Mouse (Mus musculus) granulocyte monocyte progenitor cell, adult 5-6 weeks (primary cell): Measurements from ENCODE around the gene Sparc. TPM values are rescaled to one million over a fixed set of nuclear protein-coding genes. Genes with fewer than 3 reads are reported as not detected.
"Not testable (repeated sequence)": the region's sequence is repeated elsewhere in the genome, so short reads cannot be mapped to it uniquely, and the experiment has no call there.

ENCODE experiments used
- ATAC-seq: replicated peaks from 2 replicates; pipeline ENCODE4 v1.8.0; 2016; ENCODE audit warnings: mild to moderate bottlenecking, moderate TSS enrichment, inconsistent platforms; ENCODE audit not compliant: poor library complexity, severe bottlenecking
- total RNA-seq, 2 experiments: library from RNA; stranded (forward) in 1 of 2; stranded (reverse) in 1 of 2; fragments of 200-712, 200-1000 nt in 1 of 2; fragments of >200 nt in 1 of 2; fragmentation: Nextera tagmentation in 1 of 2; gene quantifications; 2 replicates each; pipeline ENCODE4 v1.2.3; 2014 to 2017

The Sparc gene
- total RNA-seq, 2 experiments from 2014 or later: 0.31 TPM; not detected in 1

DNA sequence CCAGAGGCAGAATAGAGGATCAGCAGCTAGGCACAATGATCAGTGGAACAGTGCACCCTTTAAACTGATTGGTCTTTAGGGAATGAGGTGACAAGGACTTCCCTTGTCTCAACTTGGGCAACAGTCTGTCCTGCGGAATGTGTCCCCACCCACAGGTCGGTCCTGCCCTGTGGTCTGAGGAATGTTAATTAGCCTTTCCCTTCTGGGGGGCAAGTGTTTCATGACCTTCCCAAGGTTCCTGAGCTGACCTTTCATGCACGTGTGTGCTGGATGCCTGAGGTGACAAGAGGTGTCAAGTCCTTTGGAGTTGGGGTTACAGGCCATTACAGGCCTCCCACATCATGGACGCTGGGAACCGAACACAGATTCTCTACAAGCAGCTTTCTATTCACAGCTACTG, 16.7 kb upstream of the Sparc start:
- no peak for ATAC-seq

DNA sequence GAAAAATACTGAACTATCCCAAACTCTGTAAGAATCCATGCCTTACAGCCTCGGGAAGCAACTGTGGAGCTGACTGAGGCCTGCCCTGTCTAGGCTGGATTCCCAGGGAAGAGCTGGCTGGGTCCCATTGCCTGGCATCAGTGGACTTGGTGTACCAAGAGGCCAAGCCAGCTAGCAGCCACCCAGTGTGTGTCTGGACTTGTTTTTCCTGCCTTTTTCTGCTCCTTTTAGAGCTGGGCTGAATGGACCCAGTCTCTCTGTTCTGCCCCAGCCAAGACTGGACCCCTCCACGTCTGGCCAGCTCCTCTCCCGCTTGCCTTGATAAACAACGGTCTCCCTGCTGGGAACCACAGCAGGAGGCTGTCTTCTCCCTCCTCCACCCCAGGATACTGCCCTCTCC, 15.0 kb upstream of the Sparc start:
- no peak for ATAC-seq

DNA sequence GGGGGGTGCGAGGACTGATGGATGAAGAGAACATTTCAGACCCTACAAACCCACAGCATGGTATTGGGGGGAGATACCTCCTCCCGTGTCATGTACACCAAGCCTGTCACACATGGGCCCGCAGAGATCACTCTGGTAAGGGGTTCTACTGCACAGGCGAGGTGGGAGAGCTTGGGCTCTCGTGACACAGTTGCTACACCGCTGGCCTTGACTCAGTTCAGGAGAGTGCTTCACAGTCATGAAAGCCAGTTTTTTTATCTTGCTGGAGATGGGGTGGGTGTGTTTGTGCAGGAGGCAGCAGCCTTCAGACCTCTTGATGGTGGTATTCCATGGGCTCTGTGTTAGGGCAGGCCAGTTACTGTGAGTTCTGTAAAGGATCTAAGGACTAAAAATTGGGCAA, 13.1 kb upstream of the Sparc start:
- no peak for ATAC-seq

DNA sequence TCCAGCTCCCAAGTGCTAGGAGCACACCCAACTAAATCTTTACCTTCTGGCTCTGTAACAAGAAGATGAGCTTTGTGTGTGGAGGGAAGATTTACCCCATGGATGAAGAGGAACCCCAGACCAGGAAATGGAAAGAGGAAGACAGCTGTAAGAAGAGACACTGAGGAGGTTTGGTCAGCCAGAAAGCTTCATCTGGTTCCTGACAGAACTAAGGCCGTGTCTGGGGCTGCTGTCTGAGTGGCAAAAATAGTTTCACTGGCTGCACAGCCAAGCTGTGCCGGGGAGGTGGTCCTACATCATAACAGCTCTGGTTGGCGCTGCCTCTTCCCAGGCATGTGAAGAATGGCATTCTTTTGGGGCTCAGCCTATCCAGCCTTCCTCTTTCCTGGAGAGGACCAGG, 10.0 kb upstream of the Sparc start:
- ATAC-seq: peak; percentile 81

DNA sequence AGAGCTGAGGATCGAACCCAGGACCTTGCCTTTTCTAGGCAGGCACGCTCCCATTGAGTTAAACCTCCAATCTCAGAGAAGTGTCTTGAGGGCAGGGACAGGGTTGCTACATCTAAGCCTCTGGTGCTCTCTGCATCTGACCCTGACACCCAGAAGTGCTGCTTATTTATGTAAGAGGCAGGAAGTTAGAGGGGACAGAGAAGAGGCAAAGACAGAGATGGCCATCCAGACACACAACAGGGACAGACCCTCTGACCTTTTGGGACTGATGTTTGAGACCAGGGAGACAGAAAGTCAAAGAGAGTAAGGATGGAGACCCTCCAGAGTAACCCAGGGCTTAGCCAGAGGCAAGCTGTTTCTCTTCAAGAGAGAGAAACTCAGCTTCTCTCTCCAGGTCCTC, 7.0 kb upstream of the Sparc start:
- no peak for ATAC-seq

DNA sequence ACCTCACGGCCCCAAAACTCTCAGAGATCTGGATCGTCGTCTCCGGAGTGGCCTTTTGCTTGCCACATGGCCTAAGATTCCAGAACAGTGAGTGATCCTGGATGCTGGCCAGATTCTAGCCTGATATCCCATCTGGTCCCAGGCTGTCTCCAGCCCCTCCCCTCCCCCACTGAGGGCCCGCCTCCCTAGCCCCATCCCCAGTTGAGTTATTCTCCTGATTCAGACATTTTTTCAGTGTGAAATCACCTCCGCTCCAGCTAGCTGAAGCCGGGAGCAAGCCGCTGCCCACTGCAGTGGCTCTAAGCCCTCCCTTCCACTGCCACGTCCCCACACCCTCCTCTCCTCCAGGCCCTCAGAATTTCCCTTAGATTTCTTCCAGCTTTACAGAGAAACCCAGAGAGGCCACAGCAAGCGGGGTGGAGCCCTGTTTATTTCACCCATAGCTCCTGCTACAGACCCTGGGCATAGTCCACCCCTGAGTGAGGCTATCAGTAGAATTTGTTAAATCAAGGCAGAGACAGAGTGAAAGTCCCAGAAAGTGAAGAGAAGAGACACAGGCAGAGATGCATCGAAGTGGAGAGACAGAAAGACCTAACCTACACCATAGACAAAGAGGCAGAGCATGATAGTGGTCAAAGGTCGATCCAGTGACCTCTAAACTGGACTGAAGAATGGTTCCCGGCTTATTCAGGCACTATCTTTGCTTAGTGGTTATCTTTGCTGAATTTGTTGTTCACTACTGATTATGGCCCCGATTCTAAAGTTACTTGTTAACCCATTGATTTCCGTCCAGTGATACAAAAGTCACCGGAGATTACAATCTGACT, 5.4 kb upstream of the Sparc start:
- no peak for ATAC-seq

DNA sequence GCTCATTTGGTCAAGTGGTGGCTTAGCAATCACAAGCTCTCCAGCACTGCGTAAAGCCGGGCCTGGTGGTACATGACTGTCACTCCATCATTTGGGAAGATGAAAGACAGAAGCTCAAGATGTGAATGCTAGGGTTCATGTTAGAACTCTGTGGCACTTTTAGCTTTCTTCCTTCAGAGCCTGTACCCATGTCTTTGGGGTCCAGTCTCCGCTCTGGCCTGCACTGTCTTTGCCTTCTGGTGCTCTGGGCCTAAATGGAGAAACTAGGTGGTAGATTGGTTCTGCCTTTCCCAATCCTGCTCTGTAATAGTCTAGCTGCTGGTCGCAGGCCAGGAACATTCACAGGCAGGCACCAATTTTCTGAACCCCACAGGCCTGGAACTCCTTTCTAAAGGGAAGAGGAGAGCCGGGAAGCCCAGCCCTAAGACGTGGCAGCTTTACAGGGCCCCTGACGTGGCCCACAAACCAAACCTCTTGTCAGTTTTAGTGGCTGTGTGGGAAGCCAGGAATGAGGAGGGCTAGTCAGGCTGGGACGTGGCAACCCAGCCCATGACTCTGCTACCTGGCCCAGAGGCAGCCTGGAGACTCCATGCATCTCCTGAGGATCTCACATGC, 1.9 kb upstream of the Sparc start:
- ATAC-seq: no peak

DNA sequence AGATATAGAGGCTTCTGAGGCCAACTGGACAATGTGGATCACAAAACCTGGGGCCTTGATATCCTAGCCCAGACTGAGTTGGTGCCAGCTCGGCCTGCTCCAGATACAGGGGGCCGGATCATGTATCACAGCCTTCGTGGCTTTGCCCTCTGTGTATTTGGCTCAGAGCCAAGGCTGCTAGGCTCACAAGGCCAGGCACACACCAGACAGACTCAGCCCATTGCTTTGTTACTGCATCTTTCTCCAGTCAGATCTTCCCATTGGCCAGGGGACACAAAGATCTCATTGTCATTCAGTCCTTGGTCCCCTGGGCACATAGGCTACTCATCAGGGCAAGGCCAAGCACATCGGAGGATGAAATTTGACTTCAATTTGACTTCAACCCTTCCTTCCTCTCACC, 773 bp upstream of the Sparc start:
- ATAC-seq: no peak

DNA sequence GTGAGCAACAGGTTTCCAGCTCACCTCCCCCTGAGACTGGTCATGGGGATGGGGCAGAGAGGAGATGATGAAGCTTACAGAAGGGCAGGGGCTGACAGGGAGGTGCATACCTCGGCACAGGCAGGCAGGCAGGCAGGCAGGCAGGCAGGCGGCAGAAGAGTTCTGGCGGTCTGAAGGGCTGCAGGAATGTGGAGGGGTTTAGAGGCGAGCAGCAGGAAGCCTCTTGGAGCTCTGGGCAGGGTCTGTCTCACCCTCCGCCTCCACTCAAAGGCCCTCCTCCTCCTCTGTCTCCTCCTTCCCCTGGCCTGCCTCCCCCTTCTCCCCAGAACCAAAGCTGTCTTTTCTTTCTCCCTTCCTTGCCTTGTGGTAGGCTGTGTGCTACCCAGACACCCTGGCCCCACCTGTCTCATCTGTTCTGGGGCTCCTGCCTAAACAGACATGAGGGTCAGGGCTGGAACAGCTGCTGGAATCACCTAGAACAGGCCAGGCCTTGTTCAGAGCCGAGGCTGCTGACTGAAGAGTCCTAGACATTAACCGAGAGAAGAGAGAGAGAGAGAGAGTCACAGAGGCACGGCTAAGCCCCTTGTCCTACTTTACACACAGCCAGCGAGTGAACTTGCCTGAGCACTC, 3.2 kb downstream of the Sparc start:
- ATAC-seq: no peak

DNA sequence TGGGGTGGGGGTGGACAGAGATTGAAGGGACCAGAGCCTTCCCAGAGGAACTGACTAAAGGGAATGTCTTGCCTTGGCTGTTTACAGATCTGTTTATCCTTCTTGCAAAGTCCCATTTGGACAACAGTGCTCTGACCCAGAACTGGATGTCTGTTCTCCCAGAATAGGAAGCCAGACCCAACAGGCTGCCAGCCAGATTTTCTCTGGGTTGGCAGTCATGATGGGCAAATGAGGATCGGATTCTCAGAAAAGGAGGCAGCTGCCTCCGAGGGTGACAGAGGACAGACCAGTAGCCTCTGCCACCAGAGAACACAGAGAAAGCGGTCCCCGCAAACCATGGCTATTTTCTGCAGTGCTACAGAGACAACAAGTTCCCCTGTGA, 3.7 kb downstream of the Sparc start:
- ATAC-seq: no peak

DNA sequence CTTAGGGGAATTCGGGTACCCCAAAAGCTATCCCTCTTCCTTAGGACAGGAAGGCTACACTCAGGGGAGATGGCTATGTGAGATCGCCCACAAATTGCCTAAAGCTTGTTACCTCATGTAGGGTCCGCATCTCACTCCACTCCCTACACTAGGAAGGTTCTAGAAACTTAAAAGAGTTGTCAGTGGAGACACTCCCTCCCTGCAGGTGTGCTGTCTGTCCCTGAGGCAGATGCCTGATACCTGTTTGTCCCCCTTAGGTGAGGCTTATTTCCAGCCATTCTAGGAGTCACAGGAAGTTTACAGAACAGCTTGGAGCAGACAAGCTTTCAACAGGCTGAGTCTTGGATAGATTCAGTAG, 4.3 kb downstream of the Sparc start:
- no peak for ATAC-seq

DNA sequence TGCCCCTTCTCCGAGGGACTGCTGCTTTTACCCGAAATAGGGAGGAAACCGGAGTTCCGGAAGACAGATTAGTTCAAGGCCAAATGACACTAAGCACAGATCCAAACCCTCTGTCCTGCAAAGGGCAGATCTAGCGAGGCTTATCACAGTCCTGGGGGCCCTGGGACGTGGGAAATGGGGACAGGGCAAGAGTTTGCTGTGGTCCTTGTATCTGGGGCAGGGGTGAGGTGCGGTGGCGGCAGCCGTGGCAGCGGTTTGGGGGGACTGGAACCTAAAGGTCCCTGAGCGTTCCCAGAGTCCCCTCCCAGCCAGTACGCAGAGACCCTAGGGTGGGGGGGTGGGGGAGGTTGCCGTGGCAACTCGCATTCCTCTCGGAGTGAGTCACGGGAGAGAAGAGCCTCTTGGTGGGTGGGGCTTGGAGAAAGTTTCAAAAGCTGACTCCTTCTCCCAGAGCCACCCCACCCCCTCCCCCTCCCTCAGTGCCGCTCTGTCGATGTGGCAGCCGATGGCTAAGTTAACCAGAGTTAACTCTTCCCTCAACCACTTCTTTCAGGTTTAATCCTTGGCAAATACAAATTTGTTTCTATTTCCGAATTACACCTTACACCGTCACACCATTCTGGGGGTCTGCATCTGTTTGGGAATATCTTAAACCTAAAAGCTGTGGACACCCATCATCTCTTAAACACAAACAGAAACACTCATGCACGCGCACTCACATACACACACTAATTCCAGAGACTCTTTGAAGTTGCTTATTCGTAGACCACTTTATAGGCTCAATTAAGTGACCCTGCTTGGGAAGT, 4.9 kb downstream of the Sparc start:
- peak; percentile 39 for ATAC-seq

DNA sequence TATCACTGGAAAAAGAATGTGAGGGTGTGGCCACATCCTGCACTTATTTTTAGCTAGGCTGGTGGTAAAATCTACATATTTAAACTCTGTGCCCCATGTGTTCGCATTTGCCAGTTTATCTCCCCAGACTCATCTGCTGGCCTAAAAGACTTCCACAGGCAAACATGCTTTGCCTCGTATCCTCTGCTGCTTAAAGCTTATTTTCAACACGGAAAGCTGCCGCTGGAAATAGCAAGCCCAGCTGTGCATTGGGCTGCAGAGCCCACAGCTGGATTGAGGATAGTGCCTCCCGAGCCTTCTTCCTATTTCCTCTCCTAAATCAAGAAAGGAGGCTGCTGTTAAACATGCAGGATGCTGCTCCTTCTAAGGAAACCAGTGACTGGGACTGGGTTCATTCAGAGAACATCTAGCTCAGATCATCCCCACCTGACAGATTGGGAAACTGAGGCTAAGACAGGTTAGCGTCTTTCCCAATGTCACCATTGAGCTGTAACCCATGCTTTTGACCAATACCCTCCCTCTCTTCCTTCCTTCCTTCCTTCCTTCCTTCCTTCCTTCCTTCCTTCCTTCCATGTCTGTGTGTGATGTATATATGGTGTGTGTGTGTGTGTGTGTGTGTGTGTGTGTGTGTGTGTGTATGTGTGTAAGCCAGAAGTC, 6.2 kb downstream of the Sparc start:
- no peak for ATAC-seq

DNA sequence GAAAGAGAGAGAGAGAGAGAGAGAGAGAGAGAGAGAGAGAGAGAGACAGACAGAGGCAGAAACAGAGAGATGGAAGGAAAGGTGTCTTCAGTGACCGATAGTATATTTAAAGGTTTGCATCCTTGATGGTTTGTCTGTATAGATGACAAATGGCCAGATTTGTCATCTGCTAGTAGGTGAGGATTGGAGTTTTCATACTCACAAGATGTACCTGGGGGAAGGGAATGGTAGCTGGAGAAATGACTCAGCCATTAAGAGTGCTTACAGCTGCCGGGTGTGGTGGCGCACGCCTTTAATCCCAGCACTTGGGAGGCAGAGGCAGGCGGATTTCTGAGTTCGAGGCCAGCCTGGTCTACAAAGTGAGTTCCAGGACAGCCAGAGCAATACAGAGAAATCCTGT, 7.3 kb downstream of the Sparc start:
- not testable (repeated sequence) for ATAC-seq

DNA sequence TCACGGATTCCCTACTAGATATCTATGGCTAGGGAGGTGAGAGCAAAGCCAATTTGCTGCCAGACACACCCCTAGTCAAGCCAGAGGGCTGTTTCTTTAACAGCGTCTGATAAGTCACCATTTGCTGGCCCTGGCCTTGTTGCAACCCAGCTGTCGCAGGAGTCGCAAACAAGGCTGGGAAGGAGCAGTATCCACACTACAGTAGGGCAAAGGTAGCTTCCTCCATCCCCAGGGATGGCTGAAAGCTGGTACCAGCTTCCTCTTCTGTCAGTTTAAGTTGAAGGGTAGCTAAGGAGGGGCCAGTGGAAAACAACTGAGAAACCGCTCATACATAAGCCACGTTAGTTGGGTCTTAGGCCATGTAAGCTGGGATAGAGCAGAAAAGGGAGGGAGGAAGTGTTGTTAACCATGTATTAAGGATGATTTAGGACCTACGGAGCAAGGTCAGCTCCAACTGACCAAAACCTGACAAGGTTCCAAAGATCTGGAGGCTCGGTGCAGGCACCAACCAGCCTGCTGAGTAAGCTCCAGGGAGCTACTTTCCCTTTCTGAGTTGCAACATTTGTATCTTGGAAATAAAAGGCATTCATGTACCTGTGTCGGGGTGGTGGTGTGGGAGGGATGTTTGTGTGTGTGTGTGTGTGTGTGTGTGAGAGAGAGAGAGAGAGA, 7.8 kb downstream of the Sparc start:
- no peak for ATAC-seq

DNA sequence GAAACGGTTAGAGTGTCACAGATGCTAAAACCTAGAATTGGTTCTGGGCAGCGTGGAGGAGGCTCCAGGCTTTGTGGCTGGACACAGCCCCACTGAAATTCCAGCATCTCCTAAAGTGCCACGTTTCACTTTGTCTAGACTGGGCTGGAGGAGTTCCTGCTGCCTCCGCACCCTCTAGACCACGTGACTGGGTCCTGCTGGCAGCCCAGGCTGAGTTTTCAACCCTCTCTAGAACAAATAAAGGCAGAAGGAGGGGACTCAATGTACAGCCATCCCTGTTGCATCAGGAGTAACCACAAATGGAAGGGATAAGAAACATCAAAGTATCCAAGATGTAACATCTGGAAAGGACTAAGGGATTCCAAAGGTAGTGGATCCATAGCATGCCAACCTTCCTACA, 8.7 kb downstream of the Sparc start:
- no peak for ATAC-seq

DNA sequence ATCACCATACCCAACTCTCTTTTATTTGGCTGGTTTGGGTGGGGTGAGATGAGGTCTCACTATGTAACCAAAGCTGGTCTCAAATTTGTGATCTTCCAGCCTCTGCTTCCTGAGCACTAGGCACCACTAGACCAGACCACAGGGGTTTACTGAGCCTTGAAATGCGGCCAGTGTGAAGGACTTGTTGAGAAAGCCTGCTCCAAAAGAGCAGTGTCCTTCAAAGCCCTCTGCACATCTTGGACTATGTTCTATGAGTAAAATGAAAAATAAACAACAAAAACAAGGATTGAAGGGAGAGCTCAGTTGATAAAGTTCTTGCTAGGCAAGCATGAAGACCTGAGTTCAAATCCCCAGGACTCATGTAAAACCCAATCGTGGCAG, 9.6 kb downstream of the Sparc start:
- ATAC-seq: no peak

DNA sequence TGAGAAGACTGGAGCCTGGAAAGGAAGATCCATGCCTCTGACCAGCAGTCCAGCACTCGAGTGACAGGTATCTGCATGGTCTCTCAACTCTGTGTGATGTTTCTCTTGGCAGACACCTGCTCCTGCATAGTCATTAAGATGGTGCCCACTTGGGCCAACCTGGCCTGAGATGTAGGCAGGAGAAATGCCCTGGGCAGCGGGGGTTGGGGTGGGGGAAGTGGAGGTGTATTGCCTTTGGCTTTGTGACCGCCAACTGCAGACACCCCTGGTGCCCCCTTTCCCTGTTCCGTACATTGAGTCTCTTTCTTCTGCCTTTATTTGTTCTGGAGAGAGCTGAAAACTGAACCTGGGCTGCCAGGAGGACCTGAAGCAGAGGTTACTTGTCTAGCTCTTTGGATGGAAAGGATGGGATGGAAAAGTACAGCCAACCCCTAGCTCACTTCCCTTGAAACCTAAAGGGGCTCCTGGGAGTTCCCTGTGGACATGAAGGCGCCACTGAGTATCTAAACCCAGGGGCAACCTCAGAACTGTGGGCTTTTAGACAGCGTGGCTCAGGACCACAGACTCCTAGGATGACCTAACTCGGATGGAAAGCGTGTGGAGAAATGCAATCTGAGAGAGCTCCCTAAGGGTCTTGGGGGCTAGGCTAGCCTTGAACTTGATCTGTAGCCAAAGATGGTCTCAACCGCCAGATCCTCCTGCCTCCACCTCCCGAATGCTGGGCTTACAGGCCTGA, 10.1 kb downstream of the Sparc start:
- ATAC-seq: no peak

DNA sequence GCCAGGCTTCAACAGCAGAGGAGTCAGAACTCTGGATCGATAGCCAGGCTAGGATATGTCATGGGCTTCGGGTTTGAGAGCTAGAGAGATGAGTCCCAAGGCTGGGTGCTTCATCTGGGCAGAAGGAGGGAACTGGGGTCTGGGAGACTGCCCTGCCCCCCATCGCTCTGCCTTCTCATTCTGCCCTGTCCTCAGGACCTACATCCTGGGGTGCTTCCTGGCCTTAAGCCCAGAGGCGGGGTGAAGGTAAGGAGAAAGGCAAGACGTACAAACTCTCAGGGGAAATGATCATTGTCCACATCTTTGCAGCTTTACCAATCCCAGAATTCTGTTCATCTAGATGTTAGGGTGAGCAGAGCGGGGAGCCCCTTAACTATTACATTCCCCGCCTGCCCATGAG, 10.9 kb downstream of the Sparc start:
- no peak for ATAC-seq
